Mouse (Mus musculus) ES-Bruce4 (cell line): ENCODE data around the gene Myo1b.

ENCODE experiments used
- CTCF ChIP-seq: IDR thresholded peaks from one replicate; pipeline ENCODE4 v1.8.1; 2011; ENCODE audit warnings: low read depth, low read length
- POLR2A ChIP-seq: IDR thresholded peaks from one replicate; pipeline ENCODE4 v1.8.1; 2011; ENCODE audit warnings: low read length; ENCODE audit not compliant: insufficient read depth

GRCm38 (mm10) chr1:51964647-51965046 is 48.8 kb upstream of the Myo1b start:
- TF ChIP-seq CTCF (no peak), POLR2A (no peak)
